Mouse (Mus musculus) lung, embryonic 16.5 days (tissue): ENCODE measurements around the gene Usp11. TPM values are rescaled to one million over a fixed set of nuclear protein-coding genes. Genes with fewer than 3 reads are reported as not detected.

ENCODE experiments used
- ATAC-seq: fragments of 200-750 bp; cut with Nextera tagmentation; 2 replicates; pipeline ENCODE4 v1.8.0; 2017; ENCODE audit warnings: low read depth, mild to moderate bottlenecking, moderate library complexity
- H3K27ac ChIP-seq: fragments of 300-500 bp; sonication (generic); 2 replicates; pipeline ENCODE4 v1.5.1; 2014; ENCODE audit warnings: mild to moderate bottlenecking, control low read depth, low read length
- H3K27me3 ChIP-seq: fragments of 300-500 bp; sonication (generic); 2 replicates; pipeline ENCODE4 v1.6.1; 2014; ENCODE audit warnings: low read depth, low read length, mixed read lengths; ENCODE audit not compliant: control insufficient read depth, insufficient read depth
- H3K36me3 ChIP-seq: fragments of 300-500 bp; sonication (generic); 2 replicates; pipeline ENCODE4 v1.6.1; 2014; ENCODE audit warnings: low read length; ENCODE audit not compliant: control insufficient read depth, insufficient read depth
- H3K4me1 ChIP-seq: fragments of 300-500 bp; sonication (generic); replicated peaks from 2 replicates; pipeline ENCODE4 v1.6.1; 2014; ENCODE audit warnings: low read length, mixed read lengths; ENCODE audit not compliant: control insufficient read depth, insufficient read depth
- H3K4me2 ChIP-seq: fragments of 300-500 bp; sonication (generic); 2 replicates; pipeline ENCODE4 v1.6.1; 2014; ENCODE audit warnings: low read depth, low read length, control low read depth
- H3K4me3 ChIP-seq: fragments of 300-500 bp; sonication (generic); 2 replicates; pipeline ENCODE4 v1.5.1; 2014; ENCODE audit warnings: mild to moderate bottlenecking, low read length, control low read depth
- H3K9ac ChIP-seq: fragments of 300-500 bp; sonication (generic); 2 replicates; pipeline ENCODE4 v1.6.1; 2014; ENCODE audit warnings: low read length, control low read depth
- H3K9me3 ChIP-seq: fragments of 300-500 bp; sonication (generic); 2 replicates; pipeline ENCODE4 v1.6.1; 2016; ENCODE audit warnings: low read length; ENCODE audit not compliant: control insufficient read depth
- WGBS: fragments of 180-500 bp; shearing (Covaris S2); extraction: QIAGEN DNeasy Blood & Tissue Kit; methylation state at CpG from one replicate; pipeline ENCODE4 v1.1.7; 2014; 5-methylcytosine and 5-hydroxymethylcytosine counted together
- polyA plus RNA-seq: library from polyadenylated mRNA; unstranded; fragments of >200 nt; fragmentation: Nextera tagmentation; extraction: Ambion mirVana; gene quantifications from 2 replicates; pipeline ENCODE4 v1.2.1, GENCODE M21; 2015

Usp11 gene
- polyA plus RNA-seq, 1 experiment from 2014 or later: 42.3 TPM

DNA sequence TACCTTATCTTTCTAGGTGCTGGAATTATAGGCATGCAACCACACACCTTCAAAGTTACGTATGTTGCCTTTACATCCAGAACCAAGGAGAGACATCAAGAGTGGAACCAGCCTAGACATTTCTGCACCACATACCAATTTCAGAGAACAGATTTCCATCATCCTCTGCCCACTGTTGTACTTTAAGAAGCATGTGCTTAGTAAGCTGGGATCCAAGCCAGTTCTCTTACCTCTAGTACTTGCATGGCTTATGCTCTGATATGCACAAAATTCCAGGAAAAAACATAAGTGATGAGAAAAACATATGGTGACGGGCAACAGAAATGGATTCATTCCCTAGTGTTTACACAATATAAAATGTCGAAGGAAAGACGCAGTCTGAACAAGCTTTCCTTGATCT is 32.8 kb downstream of the Usp11 start:
- Histone ChIP-seq H3K4me2 (no peak overlapping the region), H3K9ac (no peak overlapping the region), H3K27me3 (no peaks in the 10 kb centered on the region), H3K27ac (no peak overlapping the region), H3K36me3 (no peaks in the 10 kb centered on the region), H3K9me3 (no peaks in the 10 kb centered on the region), H3K4me3 (no peak overlapping the region), H3K4me1 (no peaks in the 10 kb centered on the region)
- 71% methylated on average over 4 of the region's 4 CpGs for WGBS
- ATAC-seq: no peak

GRCm38 (mm10) chrX:20748829-20749228 is 45.1 kb downstream of the Usp11 start:
- Histone ChIP-seq H3K9me3 (no peaks in the 10 kb centered on the region), H3K9ac (no peak overlapping the region), H3K27ac (no peak overlapping the region), H3K4me3 (no peak overlapping the region), H3K36me3 (no peaks in the 10 kb centered on the region), H3K27me3 (no peaks in the 10 kb centered on the region), H3K4me2 (no peak overlapping the region), H3K4me1 (no peaks in the 10 kb centered on the region)
- WGBS: 73% methylated on average over 2 of the region's 2 CpGs
- no peak for ATAC-seq

- Histone ChIP-seq H3K4me3 (no peak overlapping the region), H3K9me3 (no peaks in the 10 kb centered on the region), H3K4me1 (no peaks in the 10 kb centered on the region), H3K27ac (no peak overlapping the region), H3K4me2 (no peak overlapping the region), H3K27me3 (no peaks in the 10 kb centered on the region), H3K9ac (no peak overlapping the region), H3K36me3 (no peaks in the 10 kb centered on the region)
- WGBS: 73% methylated on average over 4 of the region's 4 CpGs
- no peak for ATAC-seq
These were observed 57.5 kb downstream of the Usp11 start for GRCm38 (mm10) chrX:20761201-20761600.

Other genes starting within 250 kb of the Usp11 start
- gene Rgn, start 154.1 kb upstream of the Usp11 start, polyA plus RNA-seq: 2.3 and 4.8 TPM in 2 replicates
- gene Rbm10, start 86.4 kb upstream of the Usp11 start, polyA plus RNA-seq: 66.3 and 68.7 TPM in 2 replicates
- gene Ndufb11, start 86.3 kb upstream of the Usp11 start, polyA plus RNA-seq: 253 and 258 TPM in 2 replicates
- 181 and 190 TPM in 2 replicates for gene Uba1, start 45.6 kb upstream of the Usp11 start, polyA plus RNA-seq
- gene Cdk16, start 16.0 kb upstream of the Usp11 start, polyA plus RNA-seq: 95.4 and 101 TPM in 2 replicates
- gene Araf, start 93.9 kb downstream of the Usp11 start, polyA plus RNA-seq: 107 and 118 TPM in 2 replicates
- gene Timp1, start 166.3 kb downstream of the Usp11 start, polyA plus RNA-seq: 24.8 and 26.1 TPM in 2 replicates
- 0.31 TPM in 2 replicates for gene Syn1, start 217.1 kb downstream of the Usp11 start, polyA plus RNA-seq
- 8.0 and 11.9 TPM in 2 replicates for gene Cfp, start 227.6 kb downstream of the Usp11 start, polyA plus RNA-seq
- gene Elk1, start 246.7 kb downstream of the Usp11 start, polyA plus RNA-seq: 11.1 and 11.6 TPM in 2 replicates